Mouse (Mus musculus): Measurements from ENCODE around the gene Rab5b. TPM values are rescaled to one million over a fixed set of nuclear protein-coding genes. Genes with fewer than 3 reads are reported as not detected.

Rab5b gene
- polyA plus RNA-seq, 1 experiment, result 32.2 TPM

DNA sequence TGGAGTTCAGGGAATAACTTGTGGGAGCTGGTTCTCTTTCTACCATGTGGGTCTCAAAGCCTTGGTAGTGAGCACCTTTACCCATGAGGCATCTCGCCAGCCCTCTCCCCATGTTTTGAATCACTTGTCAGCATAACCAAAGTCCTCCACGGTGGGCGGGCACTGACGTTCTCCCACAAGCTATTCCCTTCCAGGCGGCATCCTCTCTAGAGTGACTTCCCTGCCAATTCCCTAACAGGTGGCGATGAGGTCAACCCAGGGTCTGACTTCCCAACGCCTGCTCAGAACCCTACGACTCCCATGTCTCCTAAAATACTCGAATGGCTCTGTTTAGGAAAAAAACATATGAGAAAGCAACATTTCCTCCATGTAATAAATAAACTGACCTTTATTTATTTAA lies 38.2 kb downstream of the Rab5b start:
- TF ChIP-seq CTCF (IDR thresholded peaks at IDR 0.05; ENCODE audit: extremely low read depth, insufficient read length, insufficient replicate concordance, low read depth, low read length) (no peak), POLR2A (IDR thresholded peaks at IDR 0.05; ENCODE audit: low read depth, low read length) (no peak)
- Histone ChIP-seq H3K4me1 (ENCODE audit: control insufficient read depth, insufficient read depth, insufficient read length, low read length) (no peaks in the 10 kb centered on the region), H3K4me3 (ENCODE audit: low read depth, low read length) (no peak overlapping the region), H3K27me3 (ENCODE audit: control insufficient read depth, insufficient read depth, low read length) (no peaks in the 10 kb centered on the region), H3K36me3 (ENCODE audit: control insufficient read depth, insufficient read depth, low read length) (no peaks in the 10 kb centered on the region), H3K27ac (ENCODE audit: insufficient read depth, low read depth, low read length) (no peak overlapping the region)
- 41% methylated on average over 9 of the region's 9 CpGs for WGBS

DNA sequence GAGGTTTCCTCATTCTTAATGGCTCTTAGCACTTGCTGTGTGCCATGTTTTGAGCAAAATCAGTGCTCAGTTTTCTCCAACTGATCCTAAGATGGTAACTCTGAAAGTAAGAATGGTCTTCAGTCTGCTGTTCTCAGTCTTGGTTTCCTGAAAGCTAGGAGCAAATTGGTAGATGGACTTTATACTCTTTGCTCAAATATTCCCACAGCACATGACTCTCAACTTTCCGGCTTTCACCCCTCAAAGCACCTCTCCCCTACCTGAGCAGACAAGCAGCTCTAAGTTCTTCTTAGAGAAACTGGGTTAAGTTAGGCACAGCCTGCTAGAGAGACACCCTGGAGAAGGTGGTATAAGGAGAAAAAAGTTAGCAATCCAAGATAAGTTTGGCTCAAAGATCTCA lies 39.3 kb downstream of the Rab5b start:
- Histone ChIP-seq H3K36me3 (ENCODE audit: control insufficient read depth, insufficient read depth, low read length) (no peaks in the 10 kb centered on the region), H3K27ac (ENCODE audit: insufficient read depth, low read depth, low read length) (no peak overlapping the region), H3K27me3 (ENCODE audit: control insufficient read depth, insufficient read depth, low read length) (no peaks in the 10 kb centered on the region), H3K4me3 (ENCODE audit: low read depth, low read length) (no peak overlapping the region), H3K4me1 (ENCODE audit: control insufficient read depth, insufficient read depth, insufficient read length, low read length) (no peaks in the 10 kb centered on the region)
- WGBS, result 26% methylated on average over 1 of the region's 1 CpGs
- TF ChIP-seq POLR2A (IDR thresholded peaks at IDR 0.05; ENCODE audit: low read depth, low read length) (no peak), CTCF (IDR thresholded peaks at IDR 0.05; ENCODE audit: extremely low read depth, insufficient read length, insufficient replicate concordance, low read depth, low read length) (no peak)

GRCm38 (mm10) chr10:128655254-128655653 lies 40.8 kb downstream of the Rab5b start:
- 62% methylated on average over 3 of the region's 3 CpGs for WGBS
- Histone ChIP-seq H3K27ac (ENCODE audit: insufficient read depth, low read depth, low read length) (no peak overlapping the region), H3K4me3 (ENCODE audit: low read depth, low read length) (no peak overlapping the region), H3K4me1 (ENCODE audit: control insufficient read depth, insufficient read depth, insufficient read length, low read length) (no peaks in the 10 kb centered on the region), H3K36me3 (ENCODE audit: control insufficient read depth, insufficient read depth, low read length) (no peaks in the 10 kb centered on the region), H3K27me3 (ENCODE audit: control insufficient read depth, insufficient read depth, low read length) (no peaks in the 10 kb centered on the region)
- TF ChIP-seq POLR2A (IDR thresholded peaks at IDR 0.05; ENCODE audit: low read depth, low read length) (no peak), CTCF (IDR thresholded peaks at IDR 0.05; ENCODE audit: extremely low read depth, insufficient read length, insufficient replicate concordance, low read depth, low read length) (no peak)

DNA sequence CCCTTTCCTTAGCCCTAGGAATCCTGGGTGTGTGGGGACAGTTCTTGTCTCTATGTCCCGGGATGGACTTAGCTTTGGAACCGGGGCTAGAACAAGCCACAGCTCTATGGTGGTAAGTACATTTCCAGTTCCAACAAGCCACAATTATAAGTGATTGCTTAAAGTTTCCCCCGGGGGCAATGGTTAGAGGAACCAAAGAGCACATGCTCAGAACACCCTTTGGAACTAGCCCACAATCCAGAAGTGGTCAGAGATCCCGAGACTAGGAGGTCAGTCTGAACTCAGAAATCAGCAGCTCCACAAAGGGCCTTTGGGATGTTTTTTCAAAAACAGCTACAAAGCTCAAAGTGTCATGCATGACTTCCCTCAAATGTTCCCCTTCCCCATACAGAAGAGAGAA lies 42.2 kb downstream of the Rab5b start:
- 71% methylated on average over 4 of the region's 4 CpGs for WGBS
- Histone ChIP-seq H3K27ac (ENCODE audit: insufficient read depth, low read depth, low read length) (no peak overlapping the region), H3K36me3 (ENCODE audit: control insufficient read depth, insufficient read depth, low read length) (no peaks in the 10 kb centered on the region), H3K4me1 (ENCODE audit: control insufficient read depth, insufficient read depth, insufficient read length, low read length) (no peaks in the 10 kb centered on the region), H3K27me3 (ENCODE audit: control insufficient read depth, insufficient read depth, low read length) (no peaks in the 10 kb centered on the region), H3K4me3 (ENCODE audit: low read depth, low read length) (no peak overlapping the region)
- TF ChIP-seq CTCF (IDR thresholded peaks at IDR 0.05; ENCODE audit: extremely low read depth, insufficient read length, insufficient replicate concordance, low read depth, low read length), result no peak

DNA sequence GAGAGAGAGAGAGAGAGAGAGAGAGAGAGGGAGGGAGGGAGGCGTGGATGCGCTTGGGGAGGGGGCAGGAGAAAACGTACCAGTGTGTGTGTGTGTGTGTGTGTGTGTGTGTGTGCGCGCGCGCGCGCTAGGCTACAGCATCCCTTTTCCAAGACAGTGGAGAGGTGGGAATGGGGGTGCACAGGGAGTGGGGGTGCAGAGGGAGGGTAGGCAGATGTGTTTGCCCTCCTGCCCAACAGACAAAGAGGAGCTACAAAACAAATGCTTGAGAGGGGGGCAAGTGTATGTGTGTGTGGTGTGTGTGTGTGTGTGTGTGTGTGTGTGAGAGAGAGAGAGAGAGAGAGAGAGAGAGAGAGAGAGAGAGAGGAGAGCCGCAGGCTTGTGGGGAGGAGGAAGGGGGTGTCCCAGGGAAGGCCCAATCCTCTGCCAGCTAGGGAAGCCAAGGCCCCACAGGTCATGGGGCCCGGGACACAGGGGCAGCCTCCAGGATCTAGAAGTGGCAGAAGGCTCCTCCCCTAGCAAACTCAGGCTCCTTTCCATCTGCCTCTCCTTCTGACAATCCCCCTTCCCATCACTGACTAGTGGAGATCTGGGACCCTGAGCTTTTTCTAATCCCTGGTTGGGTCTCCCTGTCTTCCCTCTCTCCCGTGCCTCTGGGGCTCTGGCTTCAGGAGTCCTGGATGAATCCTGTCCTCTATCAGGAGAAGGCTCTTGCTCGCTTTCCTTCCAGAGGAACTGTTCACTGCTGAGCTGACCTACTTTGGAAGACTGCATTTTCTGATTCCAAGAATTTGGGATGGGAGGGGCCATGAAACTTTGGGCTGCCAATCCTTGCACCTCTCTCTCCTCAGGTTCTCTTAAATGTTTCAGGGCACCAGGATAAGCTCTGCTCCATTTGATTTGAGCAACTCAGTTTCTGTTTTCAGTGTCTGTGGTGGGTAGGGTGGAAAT lies 49.6 kb downstream of the Rab5b start:
- Histone ChIP-seq H3K27me3 (ENCODE audit: control insufficient read depth, insufficient read depth, low read length) (peaks cover 9% of the 10 kb centered on the region; the same call in 1 of the 2 replicates), H3K4me1 (ENCODE audit: control insufficient read depth, insufficient read depth, insufficient read length, low read length) (peaks cover 4% of the 10 kb centered on the region; the same call in 1 of the 2 replicates), H3K36me3 (ENCODE audit: control insufficient read depth, insufficient read depth, low read length) (no peaks in the 10 kb centered on the region), H3K4me3 (ENCODE audit: low read depth, low read length) (peak overlapping the region; percentile 73), H3K27ac (ENCODE audit: insufficient read depth, low read depth, low read length) (no peak overlapping the region)
- TF ChIP-seq POLR2A (IDR thresholded peaks at IDR 0.05; ENCODE audit: low read depth, low read length) (no peak), CTCF (IDR thresholded peaks at IDR 0.05; ENCODE audit: extremely low read depth, insufficient read length, insufficient replicate concordance, low read depth, low read length) (no peak)
- WGBS, result 26% methylated on average over 13 of the region's 13 CpGs

DNA sequence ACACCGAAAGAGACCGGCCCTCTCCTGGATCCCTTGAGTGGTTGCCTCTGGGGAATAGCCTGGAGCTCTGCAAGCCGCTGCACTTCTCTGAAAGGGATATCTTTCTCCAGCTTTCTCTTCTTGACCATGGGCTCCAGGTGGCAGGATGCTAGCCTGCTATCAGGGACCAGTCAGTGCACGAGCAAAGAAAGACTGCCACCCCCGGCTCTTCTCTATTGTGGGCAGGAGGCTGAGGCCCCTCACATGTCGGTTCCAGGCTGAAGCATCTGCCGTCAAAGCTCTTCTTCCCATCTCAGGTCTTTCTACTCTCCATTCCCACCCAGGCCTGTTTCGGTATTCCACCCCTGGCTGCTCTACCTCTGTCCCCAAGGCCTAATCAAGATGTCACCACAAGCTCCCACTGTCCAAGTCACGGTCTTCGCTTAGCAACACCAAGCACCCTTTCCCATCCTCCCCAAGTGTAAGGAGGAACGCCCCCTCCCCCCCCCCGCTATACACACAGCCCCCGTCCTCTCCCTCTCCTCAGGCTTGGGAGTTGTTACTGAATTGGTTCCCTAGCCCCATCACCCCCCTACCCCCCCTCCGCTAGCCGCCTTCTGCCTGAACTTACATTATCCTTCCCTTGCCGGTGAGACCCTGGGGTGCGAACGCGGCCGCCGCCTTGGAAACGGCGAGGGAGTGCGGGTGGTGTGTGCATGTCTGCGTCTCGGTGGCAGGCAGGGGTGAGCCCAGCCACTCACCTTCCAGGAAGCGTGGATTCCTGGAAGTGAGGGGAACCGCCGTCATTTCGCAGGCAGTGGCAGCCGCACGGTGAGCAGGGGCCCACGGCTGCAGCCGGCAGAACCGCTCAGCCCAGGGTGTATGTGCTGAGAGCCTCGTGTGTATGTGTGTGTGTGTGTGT lies 50.7 kb downstream of the Rab5b start, which contains the start of gene Ikzf4:
TSS of gene Ikzf4 (minus strand) at position 881 of the 901 bp plus-strand sequence.
- Histone ChIP-seq H3K27ac (ENCODE audit: insufficient read depth, low read depth, low read length) (no peak within 1 kb of the TSS; the same call in 1 of the 2 replicates), H3K4me3 (ENCODE audit: low read depth, low read length) (peak within 1 kb of the TSS; percentile 73), H3K36me3 (ENCODE audit: control insufficient read depth, insufficient read depth, low read length) (no peaks in the 10 kb centered on the region), H3K27me3 (ENCODE audit: control insufficient read depth, insufficient read depth, low read length) (peaks cover 9% of the 10 kb centered on the region; the same call in 1 of the 2 replicates), H3K4me1 (ENCODE audit: control insufficient read depth, insufficient read depth, insufficient read length, low read length) (peaks cover 4% of the 10 kb centered on the region; the same call in 1 of the 2 replicates)
- TF ChIP-seq CTCF (IDR thresholded peaks at IDR 0.05; ENCODE audit: extremely low read depth, insufficient read length, insufficient replicate concordance, low read depth, low read length), result no peak
- no peak for TF ChIP-seq POLR2A (IDR thresholded peaks at IDR 0.05; ENCODE audit: low read depth, low read length)
- WGBS, result 21% methylated on average over 35 of the region's 36 CpGs

Measured in small intestine, adult 2 months (tissue).